Mouse (Mus musculus) induced T-regulatory cell, adult 2 months (primary cell): ENCODE results near the gene Rpf2.

ENCODE experiments used
- DNase-seq: peaks from one replicate; pipeline ENCODE4 v3.0.0-alpha.2; 2012; ENCODE audit warnings: low read depth

Gene Rpf2

DNA sequence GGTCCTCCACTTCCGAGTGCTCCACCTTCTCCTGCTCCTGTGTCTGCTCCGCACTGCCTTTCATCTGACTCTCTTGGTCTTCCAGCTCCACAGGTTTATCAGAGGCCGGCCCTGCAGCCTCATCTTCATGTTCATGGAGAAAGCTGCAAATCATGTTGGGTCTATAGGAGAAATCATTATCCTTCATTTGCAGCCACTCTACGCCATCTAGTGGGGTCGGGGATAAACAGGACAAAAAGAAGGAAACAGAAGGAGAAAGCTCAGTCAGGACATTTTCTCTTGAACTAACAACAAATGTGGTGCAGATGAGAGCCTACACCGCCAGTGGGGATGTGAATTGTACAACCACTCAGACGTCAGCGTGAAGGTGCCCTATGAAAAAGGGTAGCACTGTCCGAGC is 2.8 kb upstream of the Rpf2 start:
- DNase-seq: no peak

DNA sequence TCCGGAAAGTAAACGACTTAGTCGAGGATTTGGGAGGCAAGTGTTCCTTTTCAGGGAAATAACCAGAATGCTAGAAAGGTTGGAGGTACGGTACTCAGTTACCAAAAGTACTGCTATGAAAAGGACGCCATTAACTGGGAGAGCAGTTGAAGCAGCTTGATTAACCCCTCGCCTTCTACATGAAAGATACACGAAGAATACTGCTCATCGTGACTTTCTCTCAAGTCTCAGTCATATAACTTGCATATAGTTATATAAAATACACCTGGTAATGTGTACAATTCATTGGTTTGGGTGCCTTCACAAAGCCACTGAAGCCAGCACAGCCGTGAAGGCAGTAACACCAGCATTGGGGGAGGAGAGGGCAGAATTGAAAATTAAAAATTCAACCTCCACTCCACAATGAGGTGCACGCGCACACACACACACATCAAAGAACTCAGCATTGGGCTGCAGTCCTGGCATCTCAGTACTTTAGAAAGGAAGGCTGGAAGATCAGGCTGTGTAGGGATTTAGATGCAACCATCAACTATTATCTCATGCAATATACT is 405 bp upstream of the Rpf2 start:
- no peak for DNase-seq

DNA sequence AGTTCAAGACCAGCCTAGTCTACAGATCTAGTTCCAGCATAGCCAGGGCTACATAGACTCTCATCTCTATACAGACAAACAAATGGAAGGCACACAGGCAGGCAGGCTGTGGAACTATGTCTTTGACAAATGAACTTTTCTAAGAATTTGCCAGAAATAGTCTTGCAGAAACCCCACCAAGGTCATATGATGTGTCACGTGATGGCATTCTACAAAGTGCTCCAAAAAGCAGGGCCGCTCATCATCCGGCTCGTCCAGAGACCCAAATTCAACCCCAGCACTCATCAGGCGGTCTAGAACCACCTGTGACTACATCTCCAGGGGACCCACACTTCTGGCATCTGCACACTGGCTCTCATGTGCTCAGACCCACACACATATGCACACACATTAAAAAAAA is 9.0 kb downstream of the Rpf2 start:
- no peak for DNase-seq

DNA sequence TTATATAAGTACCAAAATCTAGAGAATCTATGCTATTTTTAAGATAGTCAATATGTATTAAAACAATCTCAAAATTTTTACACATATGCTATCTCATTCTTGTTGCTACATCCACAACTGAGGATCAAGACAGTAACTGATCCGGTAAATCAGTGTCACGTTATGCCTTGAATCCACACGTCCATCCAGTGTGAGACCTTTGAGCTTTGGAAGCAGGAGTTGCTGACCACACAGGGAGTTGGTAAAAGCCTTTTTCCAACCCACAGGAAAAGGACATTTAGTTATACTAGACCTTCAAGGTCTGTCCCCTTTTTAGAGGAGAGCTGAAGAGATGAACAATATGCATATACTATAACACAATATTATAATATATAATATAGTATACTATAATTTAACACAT is 13.6 kb downstream of the Rpf2 start:
- DNase-seq: no peak

DNA sequence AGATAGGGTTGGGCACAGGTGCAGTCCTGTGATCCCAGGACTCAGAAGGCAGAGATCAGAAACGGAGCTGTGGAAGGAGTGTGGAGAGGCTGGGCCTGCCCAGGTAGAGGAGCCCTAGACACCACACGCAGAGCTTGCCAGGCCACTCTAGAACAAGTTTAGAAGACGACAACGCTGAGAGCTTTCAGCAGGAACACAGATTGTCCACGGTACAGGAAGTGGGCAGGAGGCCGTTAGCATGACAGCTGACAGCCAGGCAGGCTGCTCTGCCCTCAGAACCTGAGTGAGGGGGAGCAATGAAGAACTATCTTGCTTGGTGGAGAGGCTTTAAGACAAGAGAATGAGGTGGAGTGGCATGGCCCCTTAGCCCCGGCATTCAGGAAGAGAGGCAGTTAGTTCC is 14.4 kb downstream of the Rpf2 start:
- peak; percentile 42 for DNase-seq

DNA sequence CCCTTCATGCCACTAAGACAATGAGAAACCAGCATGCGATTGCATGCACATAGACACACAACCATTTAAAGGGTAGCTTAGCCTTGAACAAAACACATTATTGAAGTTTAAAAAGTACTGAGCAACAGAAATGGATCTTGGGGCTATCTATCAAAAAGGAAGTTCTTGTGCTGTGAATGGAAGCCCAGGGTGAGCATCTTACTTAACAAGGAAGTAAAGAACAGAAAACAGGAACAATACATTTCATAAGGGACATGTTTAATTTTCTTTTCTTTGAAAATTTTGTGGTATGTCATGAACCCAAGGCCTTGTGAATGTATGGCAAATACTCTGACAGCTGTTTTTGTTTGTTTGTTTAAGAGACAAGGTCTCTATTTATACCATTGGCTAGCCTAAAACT is 17.1 kb downstream of the Rpf2 start:
- no peak for DNase-seq

DNA sequence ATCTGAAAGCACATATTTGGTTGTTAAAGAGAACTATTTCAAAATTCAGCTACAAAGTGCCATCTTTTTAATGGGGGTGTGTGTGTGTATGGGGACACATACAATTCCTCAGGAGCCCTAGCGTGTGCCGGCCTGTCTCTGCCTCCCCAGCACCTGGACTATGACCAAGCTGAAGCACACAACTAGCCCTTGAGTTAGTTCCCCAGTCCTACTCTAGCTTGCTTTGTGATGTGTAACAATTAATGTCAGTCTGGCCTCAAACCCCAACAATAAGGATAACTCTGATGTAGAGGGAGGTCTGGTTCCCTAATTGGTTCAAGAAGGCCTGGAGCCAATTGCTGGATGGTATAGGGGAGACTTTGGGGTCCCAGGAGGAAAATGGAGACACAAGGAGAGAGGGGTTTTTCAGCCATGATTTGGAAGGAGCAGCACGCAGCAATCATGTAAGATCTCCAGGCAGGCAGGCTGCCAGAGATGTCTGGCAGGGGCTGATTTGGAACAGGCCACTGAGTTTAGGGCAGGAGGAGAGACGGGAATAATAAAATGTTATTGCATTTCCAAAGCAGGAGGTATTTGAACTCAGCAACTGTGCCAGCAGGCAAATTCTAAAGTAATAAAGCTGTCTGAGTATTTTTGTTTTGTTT is 19.1 kb downstream of the Rpf2 start:
- no peak for DNase-seq

DNA sequence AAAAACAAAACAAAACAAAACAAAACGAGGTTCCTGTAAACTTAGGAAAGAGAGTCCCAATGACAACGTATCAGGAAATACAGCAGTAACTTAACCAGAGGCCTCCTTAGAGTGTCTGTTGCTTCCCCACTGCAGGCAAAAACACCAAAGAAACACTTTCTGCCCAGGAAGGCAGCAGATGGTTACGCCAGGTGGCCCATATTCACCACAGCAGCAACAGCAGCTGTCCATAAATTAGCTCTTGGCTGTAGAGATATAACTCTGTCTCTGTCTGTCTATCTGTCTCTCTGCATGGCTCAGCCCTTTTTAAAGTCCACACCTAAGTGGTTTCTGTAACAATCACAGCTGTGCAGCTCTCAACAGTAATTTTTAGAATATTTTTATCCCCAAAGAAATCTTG is 28.0 kb downstream of the Rpf2 start:
- no peak for DNase-seq

DNA sequence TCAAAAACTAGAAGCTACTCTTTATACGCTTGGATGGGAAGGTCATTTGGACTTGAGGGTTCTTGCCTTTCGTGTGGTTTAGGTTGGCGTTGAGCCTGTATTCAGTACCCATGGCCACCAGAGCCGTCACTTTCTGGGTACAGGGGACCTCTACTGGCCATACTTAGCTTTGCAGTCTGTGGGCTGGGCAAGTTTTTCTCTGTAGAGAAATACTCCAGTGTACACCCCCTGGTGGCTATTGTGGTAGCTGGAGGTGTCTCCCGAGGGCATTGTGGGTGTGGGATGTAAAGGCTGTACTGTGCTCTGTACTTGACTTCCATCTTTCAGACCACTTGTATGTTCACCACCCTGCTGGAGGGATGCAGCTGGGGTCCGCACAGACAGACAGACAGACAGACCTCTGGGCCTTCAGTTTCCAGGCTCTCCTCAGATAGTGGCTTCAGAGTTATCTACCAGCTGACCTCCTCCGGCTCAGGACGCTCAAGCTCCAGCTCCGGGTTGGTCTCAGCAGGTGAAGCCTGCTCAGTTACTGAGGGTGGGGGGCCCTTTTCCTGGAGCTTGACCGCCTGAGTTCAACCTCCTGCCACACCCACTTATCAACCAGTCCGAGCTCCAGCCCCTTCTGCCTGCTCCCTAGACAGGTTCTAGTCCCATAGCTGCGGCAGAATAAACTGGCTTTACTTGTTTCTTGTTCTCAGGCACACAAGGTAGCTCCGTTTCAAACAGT is 34.2 kb downstream of the Rpf2 start:
- DNase-seq: peak; percentile 95

DNA sequence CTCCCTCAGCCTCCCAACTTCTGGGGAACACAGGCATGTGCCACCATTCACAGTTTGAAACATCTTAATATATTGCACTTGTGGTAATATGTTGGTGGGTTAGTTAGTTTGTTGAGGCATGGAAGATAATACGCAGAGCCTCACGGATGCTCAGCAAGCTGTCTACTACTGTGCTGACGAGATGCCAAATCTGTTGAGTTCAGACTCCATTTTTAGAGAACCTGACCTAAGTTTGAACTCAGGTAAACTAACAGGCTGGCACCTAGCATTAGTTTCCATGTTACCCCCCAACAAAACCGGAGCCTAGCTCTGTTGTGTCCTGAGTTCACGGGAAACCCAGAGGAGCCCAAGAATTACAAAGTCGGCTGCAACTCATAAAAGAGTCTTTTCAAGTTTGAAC is 51.8 kb downstream of the Rpf2 start:
- no peak for DNase-seq

DNA sequence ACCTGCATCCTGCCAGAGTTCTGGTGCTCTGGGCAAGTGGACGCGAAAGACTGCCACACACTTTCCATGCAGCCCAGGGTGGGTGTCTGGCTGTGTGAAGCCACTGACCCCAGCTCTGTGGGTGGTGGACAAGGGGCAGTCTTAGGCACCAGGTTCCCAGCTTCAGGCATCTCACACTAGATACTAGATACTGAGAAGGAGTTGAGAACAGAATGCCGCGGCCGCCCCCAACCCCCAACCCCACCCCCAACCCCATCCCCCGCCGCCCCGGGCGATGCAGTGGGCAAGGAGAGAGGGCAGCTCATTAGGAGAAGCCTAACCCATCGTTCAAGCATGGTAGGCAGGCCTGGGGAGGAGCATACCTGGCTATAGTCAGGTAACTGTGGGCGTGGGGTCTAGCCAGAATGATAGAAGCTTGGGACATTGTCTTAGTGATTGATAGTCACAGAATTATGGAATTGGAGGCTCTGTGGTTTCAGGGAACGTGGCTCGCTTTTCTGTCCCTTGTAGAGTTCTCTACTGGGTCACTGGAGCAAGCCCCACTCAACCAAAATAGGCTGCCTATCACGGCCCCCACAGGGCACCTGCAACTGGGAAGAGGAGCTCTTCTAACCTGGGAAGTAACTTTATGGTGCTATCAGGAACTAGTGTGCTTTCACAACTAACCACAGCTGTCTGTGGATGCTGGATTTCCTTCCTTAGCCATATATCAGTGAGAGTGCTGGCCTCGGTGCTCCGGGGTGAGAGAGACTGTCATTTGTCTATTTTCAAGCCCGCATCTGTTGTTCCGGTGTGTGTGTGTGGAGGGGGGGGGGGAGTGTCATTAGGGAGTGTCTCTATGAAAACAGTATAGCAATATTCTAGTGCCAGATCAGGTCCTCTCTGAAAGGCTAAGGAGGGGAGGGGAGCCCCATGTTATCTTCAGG is 54.6 kb downstream of the Rpf2 start:
- no peak for DNase-seq

DNA sequence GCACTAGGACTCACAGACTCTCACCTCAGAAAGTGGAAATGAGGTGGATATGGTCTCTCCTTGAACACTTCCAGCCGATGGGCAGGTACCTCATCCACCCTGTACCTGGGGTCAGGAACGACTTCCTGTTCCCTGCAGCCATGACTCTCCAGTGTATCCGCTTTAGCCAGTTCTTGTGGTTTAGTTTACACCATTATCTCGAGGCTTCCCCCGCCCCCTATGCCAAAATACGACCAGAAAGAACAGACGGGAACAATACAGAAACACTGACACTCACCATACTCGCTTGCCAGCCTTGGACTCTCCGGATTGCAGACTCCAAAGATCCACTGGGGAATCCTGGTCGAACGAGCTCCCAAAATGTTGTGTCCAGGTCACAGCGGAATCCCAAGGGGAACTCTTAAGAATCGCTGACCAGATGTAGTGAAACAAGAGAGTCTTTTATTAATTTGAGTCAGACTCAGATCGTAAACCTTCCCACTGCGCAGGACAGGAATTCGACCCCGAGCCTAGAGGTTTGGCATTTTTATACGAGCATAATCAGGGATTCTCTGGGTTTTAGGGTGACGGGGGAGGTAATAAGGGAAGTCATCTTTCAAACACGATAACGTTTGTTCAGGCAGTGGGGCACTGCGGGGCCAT is 55.4 kb downstream of the Rpf2 start:
- DNase-seq: no peak

DNA sequence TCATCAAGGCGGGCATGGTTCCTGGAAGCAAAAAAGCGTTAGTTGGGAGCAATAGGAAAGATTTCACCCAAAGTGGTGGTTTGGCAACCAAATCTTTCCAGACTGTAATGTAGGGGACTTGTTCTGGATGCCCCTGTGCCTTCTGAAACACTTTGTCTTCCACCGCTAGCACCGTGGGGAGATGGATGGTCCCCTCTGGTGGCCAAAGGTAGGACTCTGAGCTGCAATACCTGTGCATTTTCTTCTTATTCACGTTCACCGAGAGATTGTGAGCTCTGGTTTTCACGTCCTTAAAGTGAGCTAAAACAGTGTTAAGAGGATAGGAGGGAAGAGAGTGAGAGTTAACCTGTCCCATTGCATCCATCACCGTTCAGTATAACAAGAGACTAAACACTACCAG is 56.0 kb downstream of the Rpf2 start:
- no peak for DNase-seq

DNA sequence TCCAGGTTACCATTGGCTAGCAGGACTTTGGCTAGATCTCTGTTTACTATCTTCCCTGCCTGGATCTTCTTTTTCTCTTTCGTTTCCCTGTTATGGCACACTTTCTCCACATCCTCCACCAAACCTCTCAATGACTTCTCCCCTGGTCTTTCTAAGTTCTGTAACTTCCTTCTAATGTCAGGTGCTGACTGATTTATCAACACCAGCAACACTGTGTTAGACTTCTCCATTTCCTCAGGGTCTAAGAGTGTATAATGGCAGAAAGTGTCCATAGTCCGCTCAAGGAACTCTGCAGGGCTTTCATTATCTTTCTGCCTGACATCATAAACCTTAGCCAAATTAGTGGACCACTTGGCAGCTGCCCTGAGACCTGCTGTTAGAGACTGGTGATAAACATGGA is 57.1 kb downstream of the Rpf2 start:
- DNase-seq: no peak

DNA sequence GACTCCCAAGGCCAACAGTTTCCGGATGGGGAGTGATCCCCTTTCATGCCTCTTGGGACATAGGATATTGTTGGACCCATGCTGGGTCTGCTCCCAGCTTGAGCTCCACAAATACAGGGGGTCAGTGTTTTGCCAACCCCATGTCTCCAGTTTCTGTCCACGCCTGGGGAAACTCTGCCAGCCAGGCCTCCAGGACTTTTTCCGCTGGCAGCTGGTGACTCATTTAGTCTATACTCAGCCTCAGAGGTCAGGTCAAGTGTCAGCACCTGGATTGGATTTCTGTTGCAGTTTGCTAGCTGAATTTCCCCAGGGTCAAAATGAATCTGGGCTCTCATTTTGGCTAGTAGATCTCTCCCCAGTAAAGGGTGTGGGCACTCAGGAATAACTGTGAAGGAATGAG is 58.0 kb downstream of the Rpf2 start:
- DNase-seq: no peak

DNA sequence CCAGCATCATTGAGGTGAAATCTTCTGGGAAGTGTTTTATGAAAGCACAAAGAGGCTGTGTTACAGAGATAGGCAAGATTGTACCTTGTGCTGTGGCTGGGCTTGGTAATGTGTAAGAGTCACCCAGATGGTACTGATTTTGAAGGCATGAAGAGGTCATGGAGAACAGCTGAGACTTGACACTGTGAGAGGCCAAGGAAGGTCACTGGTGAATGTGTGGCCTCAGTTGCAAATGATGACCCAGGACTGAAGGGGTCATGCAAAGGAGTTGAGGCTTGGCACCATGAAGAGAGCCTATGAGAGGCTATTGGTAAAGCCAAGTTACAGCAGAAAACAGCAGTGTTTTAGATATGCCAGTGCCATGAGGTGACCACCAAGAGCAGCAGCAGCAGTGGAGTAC is 60.9 kb downstream of the Rpf2 start:
- DNase-seq: no peak

DNA sequence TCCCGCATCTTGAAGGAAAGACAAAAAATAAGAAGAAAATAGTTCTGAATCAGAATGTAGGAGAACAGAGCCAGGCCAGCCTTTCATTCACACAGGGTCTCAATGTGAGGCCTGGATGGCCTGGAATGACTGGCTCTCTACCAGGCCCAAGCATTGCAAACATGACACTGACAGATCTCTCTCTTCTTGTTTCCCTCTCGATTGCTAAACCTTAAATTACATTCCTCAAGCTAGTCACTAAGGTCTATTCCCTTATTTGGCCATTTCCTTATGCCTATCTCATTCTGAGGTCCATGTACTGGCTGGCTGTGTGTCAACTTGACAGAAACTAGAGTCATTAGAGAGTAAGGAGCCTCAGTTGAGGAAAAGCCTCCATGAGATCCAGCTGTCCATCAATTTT is 66.8 kb downstream of the Rpf2 start:
- DNase-seq: no peak

DNA sequence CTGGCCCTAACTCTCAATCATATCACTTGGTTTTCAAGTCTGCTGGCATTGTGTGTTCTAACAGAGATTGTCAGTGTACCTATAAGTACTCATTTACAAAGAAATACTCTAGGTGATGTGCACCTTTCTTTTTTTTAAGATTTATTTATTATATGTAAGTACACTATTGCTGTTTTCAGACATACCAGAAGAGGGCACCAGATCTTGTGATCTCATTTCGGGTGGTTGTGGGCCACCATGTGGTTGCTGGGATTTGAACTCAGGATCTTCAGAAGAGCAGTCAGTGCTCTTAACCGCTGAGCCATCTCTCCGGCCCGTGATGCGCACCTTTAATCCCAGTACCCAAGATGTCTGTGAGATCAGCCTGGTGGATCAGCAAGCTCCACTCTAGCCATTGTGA is 67.7 kb downstream of the Rpf2 start:
- DNase-seq: peak; percentile 37

DNA sequence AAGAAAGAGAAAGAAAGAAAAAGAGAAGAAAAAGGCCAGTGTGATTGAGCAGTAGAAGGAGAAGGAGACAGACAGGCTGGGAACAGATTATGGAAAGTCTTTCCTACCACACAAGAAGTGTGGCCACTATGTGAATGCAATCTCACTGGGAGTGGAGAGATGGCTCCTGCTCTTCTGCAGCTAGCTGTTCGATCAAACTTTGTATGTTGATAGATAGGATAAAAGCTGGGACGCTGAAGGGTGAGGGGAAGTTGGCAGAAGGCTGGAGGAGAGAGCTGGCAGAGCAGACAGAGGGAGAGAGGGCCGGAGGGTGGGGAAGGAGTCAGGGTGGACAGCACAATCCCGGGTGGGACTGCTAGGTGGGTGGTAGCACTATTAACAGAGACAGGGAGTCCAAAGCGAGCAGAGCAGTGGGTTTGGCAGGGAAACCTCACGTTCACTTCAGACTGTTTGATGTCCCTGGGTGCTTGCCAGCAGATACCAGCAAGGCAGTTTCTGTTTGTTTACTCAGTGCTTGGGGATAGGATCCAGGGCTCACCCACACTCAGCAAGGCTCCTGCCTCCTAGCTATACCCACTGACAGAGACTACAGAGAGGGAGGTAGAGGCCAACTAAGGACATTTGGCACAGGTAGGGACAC is 69.4 kb downstream of the Rpf2 start:
- DNase-seq: no peak
